Comparison of ENCODE assay signal across 8 mouse cellular contexts in the genomic region with DNA sequence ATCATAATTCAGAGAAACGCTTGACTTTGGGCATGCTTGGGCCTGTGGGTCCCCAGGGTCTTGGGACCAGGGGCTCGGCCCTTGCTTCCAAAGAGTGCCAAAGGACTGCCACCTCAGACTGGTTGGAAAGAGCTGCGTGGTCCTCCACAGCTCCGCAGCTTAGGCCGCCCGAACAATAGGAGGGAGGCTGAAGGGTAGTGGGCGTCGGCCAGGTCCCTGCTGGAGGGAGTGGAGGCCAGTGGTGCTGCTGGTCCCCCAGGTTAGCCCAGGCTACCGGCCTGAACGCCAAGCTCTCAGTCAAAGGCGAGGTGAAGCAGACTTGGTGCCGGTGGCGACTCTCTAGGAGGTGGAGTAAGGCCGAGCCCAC. TPM values are rescaled to one million over a fixed set of nuclear protein-coding genes. Genes with fewer than 3 reads are reported as not detected.
DNase-seq lines count a peak whose midpoint lies in the region; ATAC-seq and TF ChIP-seq lines count a peak whose summit lies in the region.

No protein-coding gene starts in this region.

- TF ChIP-seq POLR2A in testis, adult 2 months (IDR thresholded peaks at IDR 0.05; ENCODE audit: control insufficient read depth, low read depth, low read length), result no peak

- no peaks in the 10 kb centered on the region for H3K9me3 ChIP-seq in heart, embryonic 10.5 days
- no peaks in the 10 kb centered on the region for H3K9me3 ChIP-seq in limb, embryonic 15.5 days
- no peaks in the 10 kb centered on the region for H3K9me3 ChIP-seq in stomach, embryonic 16.5 days (replicated peaks; ENCODE audit: control insufficient read depth, low read length)

- H3K4me1 ChIP-seq in heart, embryonic 10.5 days, result peaks cover 26% of the 10 kb centered on the region
- peaks cover 6% of the 10 kb centered on the region; the same call in 1 of the 2 replicates for H3K4me1 ChIP-seq in testis, adult 2 months (ENCODE audit: control insufficient read depth, insufficient read depth, low read length)
- H3K4me1 ChIP-seq in limb, embryonic 15.5 days, result peaks cover 20% of the 10 kb centered on the region
- H3K4me1 ChIP-seq in stomach, embryonic 16.5 days (ENCODE audit: control insufficient read depth, insufficient read depth, low read length), result peaks cover 10% of the 10 kb centered on the region

- H3K4me2 ChIP-seq in limb, embryonic 15.5 days, result peak overlapping the region; percentile 94
- peak overlapping the region; percentile 81 for H3K4me2 ChIP-seq in stomach, embryonic 16.5 days (ENCODE audit: low read depth, low read length)

- peak overlapping the region; percentile 84 for H3K27ac ChIP-seq in heart, embryonic 10.5 days
- no peak overlapping the region for H3K27ac ChIP-seq in testis, adult 2 months (ENCODE audit: control insufficient read depth, insufficient read depth, low read depth, low read length)
- H3K27ac ChIP-seq in limb, embryonic 15.5 days, result 0 out of 2 replicates have a peak overlapping the region, but pooled peaks have one; percentile 40
- peak overlapping the region; percentile 60; the same call in 1 of the 2 replicates for H3K27ac ChIP-seq in stomach, embryonic 16.5 days (ENCODE audit: low read length)

- WGBS in heart, embryonic 10.5 days, result 9% methylated on average over 14 of the region's 14 CpGs
- WGBS in limb, embryonic 15.5 days, result 11% methylated on average over 14 of the region's 14 CpGs
- 19% methylated on average over 14 of the region's 14 CpGs for WGBS in stomach, embryonic 16.5 days

- H3K27me3 ChIP-seq in heart, embryonic 10.5 days (ENCODE audit: insufficient read depth, poor library complexity, severe bottlenecking), result peaks cover 75% of the 10 kb centered on the region
- no peaks in the 10 kb centered on the region for H3K27me3 ChIP-seq in testis, adult 2 months (ENCODE audit: control insufficient read depth, insufficient read depth, low read length)
- H3K27me3 ChIP-seq in limb, embryonic 15.5 days, result peaks cover 48% of the 10 kb centered on the region
- H3K27me3 ChIP-seq in stomach, embryonic 16.5 days (ENCODE audit: control insufficient read depth, insufficient read depth, low read length), result 0 out of 2 replicates have a peak, but pooled peaks cover 6% of the 10 kb centered on the region

- peak overlapping the region; percentile 48 for H3K9ac ChIP-seq in limb, embryonic 15.5 days
- peak overlapping the region; percentile 79 for H3K9ac ChIP-seq in stomach, embryonic 16.5 days (ENCODE audit: low read length)

- TF ChIP-seq CTCF in testis, adult 2 months (IDR thresholded peaks at IDR 0.05; ENCODE audit: control insufficient read depth, insufficient read depth, insufficient replicate concordance, low read depth, low read length), result no peak

- no peak for DNase-seq in heart, embryonic 10.5 days (ENCODE audit: low spot score)
- no peak for DNase-seq in heart, postnatal 4 days
- no peak for DNase-seq in testis, postnatal 10 days (ENCODE audit: low spot score)
- no peak for DNase-seq in layer of hippocampus, adult 18-20 months (ENCODE audit: low spot score in 2 of 2)
- no peak for DNase-seq in spleen, postnatal 10 days (ENCODE audit: low spot score in 2 of 2)

- H3K36me3 ChIP-seq in heart, embryonic 10.5 days, result no peaks in the 10 kb centered on the region
- no peaks in the 10 kb centered on the region for H3K36me3 ChIP-seq in testis, adult 2 months (ENCODE audit: control insufficient read depth, insufficient read depth, low read length)
- H3K36me3 ChIP-seq in limb, embryonic 15.5 days, result no peaks in the 10 kb centered on the region
- no peaks in the 10 kb centered on the region for H3K36me3 ChIP-seq in stomach, embryonic 16.5 days (ENCODE audit: control insufficient read depth, insufficient read depth, low read length)

- H3K4me3 ChIP-seq in heart, embryonic 10.5 days, result peak overlapping the region; percentile 79
- H3K4me3 ChIP-seq in testis, adult 2 months (ENCODE audit: control insufficient read depth, low read depth, low read length), result peak overlapping the region; percentile 57
- H3K4me3 ChIP-seq in limb, embryonic 15.5 days, result peak overlapping the region; percentile 62
- H3K4me3 ChIP-seq in stomach, embryonic 16.5 days (replicated peaks; ENCODE audit: low read length), result peak overlapping the region; percentile 68

- ATAC-seq in limb, embryonic 15.5 days (ENCODE audit: insufficient number of reproducible peaks, low FRiP score, low TSS enrichment, low read depth), result no peak
- ATAC-seq in stomach, embryonic 16.5 days (ENCODE audit: insufficient read depth, low FRiP score), result peak; percentile 7; the same call in 1 of the 2 replicates

RNA-seq across cellular contexts. Expression of a gene that starts 0.4 kb away (rescaled TPM):
- 0.97 and 1.5 TPM in 2 replicates for polyA plus RNA-seq in heart, embryonic 10.5 days (2016; fragmentation: Nextera tagmentation; extraction: Ambion mirVana)
- total RNA-seq in heart, postnatal 4 days (2021), result 10 to 100 TPM; 20.5 TPM
- polyA plus RNA-seq in testis, adult 2 months (2012; rRNA removed), result 4.0 and 6.1 TPM in 2 replicates
- 2.6 and 3.1 TPM in 2 replicates for polyA plus RNA-seq in limb, embryonic 15.5 days (2015; fragmentation: Nextera tagmentation; extraction: Ambion mirVana)
- 3.0 and 3.1 TPM in 2 replicates for polyA plus RNA-seq in stomach, embryonic 16.5 days (2015; fragmentation: Nextera tagmentation; extraction: Ambion mirVana)
- 100 to 1,000 TPM; 338 to 343 TPM for total RNA-seq in layer of hippocampus, adult 18-20 months (2021)
